Mouse (Mus musculus): ENCODE results near the gene Esrp2. TPM values are rescaled to one million over a fixed set of nuclear protein-coding genes. Genes with fewer than 3 reads are reported as not detected.

Esrp2 gene
- polyA plus RNA-seq (2015; fragmentation: Nextera tagmentation; extraction: Ambion mirVana), result 14.9 and 15.8 TPM in 2 replicates

GRCm38 (mm10) chr8:106136156-106137130, at the start of gene Esrp2:
Gene Esrp2 (minus strand): TSS chr8:106136974.
- Histone ChIP-seq H3K36me3 (peaks cover 18% of the 10 kb centered on the region), H3K9ac (peak within 1 kb of the TSS; percentile 53), H3K27ac (peak within 1 kb of the TSS; percentile 89), H3K27me3 (peaks cover 65% of the 10 kb centered on the region), H3K4me3 (replicated peaks) (peak within 1 kb of the TSS; percentile 58), H3K4me2 (peak within 1 kb of the TSS; percentile 67), H3K4me1 (peaks cover 58% of the 10 kb centered on the region), H3K9me3 (replicated peaks) (no peaks in the 10 kb centered on the region)
- peak; percentile 55 for ATAC-seq (replicated peaks; ENCODE audit: low FRiP score)
- WGBS, result under 1% methylated on average over 79 of the region's 86 CpGs

GRCm38 (mm10) chr8:106186394-106186793, 49.6 kb upstream of the Esrp2 start:
- no peak overlapping the region for H3K9ac ChIP-seq
- peaks cover 13% of the 10 kb centered on the region for H3K4me1 ChIP-seq
- H3K9me3 ChIP-seq (replicated peaks), result no peaks in the 10 kb centered on the region
- H3K27ac ChIP-seq, result peak overlapping the region; percentile 61; the same call in 1 of the 2 replicates
- H3K4me2 ChIP-seq, result no peak overlapping the region
- no peak overlapping the region for H3K4me3 ChIP-seq (replicated peaks)
- no peak for ATAC-seq (replicated peaks; ENCODE audit: low FRiP score)
- H3K36me3 ChIP-seq, result peaks cover 46% of the 10 kb centered on the region
- no peaks in the 10 kb centered on the region for H3K27me3 ChIP-seq
- WGBS, result 94% methylated on average over 3 of the region's 3 CpGs

GRCm38 (mm10) chr8:106185628-106186270, 49.0 kb upstream of the Esrp2 start:
- Histone ChIP-seq H3K4me1 (peaks cover 13% of the 10 kb centered on the region), H3K4me3 (replicated peaks) (no peak overlapping the region), H3K9ac (no peak overlapping the region), H3K27ac (peak overlapping the region; percentile 61), H3K9me3 (replicated peaks) (no peaks in the 10 kb centered on the region), H3K36me3 (peaks cover 42% of the 10 kb centered on the region), H3K4me2 (no peak overlapping the region), H3K27me3 (no peaks in the 10 kb centered on the region)
- 57% methylated on average over 8 of the region's 8 CpGs for WGBS
- no peak for ATAC-seq (replicated peaks; ENCODE audit: low FRiP score)

GRCm38 (mm10) chr8:106178428-106178827, 41.7 kb upstream of the Esrp2 start:
- no peak overlapping the region for H3K27ac ChIP-seq
- WGBS, result 74% methylated on average over 2 of the region's 2 CpGs

GRCm38 (mm10) chr8:106177594-106177993, 40.8 kb upstream of the Esrp2 start:
- H3K4me2 ChIP-seq, result no peak overlapping the region
- no peak overlapping the region for H3K27ac ChIP-seq
- 76% methylated on average over 1 of the region's 1 CpGs for WGBS
- no peaks in the 10 kb centered on the region for H3K9me3 ChIP-seq (replicated peaks)
- H3K4me3 ChIP-seq (replicated peaks), result no peak overlapping the region
- peaks cover 19% of the 10 kb centered on the region for H3K36me3 ChIP-seq
- no peaks in the 10 kb centered on the region for H3K27me3 ChIP-seq
- H3K4me1 ChIP-seq, result peaks cover 14% of the 10 kb centered on the region
- H3K9ac ChIP-seq, result no peak overlapping the region
- no peak for ATAC-seq (replicated peaks; ENCODE audit: low FRiP score)

More at GRCm38 (mm10) chr8:106178428-106178827, 41.7 kb upstream of the Esrp2 start:
- Histone ChIP-seq H3K4me3 (replicated peaks) (no peak overlapping the region), H3K4me1 (peaks cover 14% of the 10 kb centered on the region), H3K9me3 (replicated peaks) (no peaks in the 10 kb centered on the region), H3K4me2 (no peak overlapping the region), H3K27me3 (no peaks in the 10 kb centered on the region), H3K36me3 (peaks cover 21% of the 10 kb centered on the region), H3K9ac (no peak overlapping the region)
- no peak for ATAC-seq (replicated peaks; ENCODE audit: low FRiP score)

- H3K27ac ChIP-seq, result no peak overlapping the region
- H3K9me3 ChIP-seq (replicated peaks), result no peaks in the 10 kb centered on the region
- H3K27me3 ChIP-seq, result no peaks in the 10 kb centered on the region
- no peak overlapping the region for H3K4me3 ChIP-seq (replicated peaks)
- H3K4me1 ChIP-seq, result peaks cover 14% of the 10 kb centered on the region
- WGBS, result 23% methylated on average over 1 of the region's 1 CpGs
- ATAC-seq (replicated peaks; ENCODE audit: low FRiP score), result no peak
- H3K36me3 ChIP-seq, result peaks cover 17% of the 10 kb centered on the region
- H3K9ac ChIP-seq, result no peak overlapping the region
- no peak overlapping the region for H3K4me2 ChIP-seq
Observed at GRCm38 (mm10) chr8:106176891-106177290, 40.1 kb upstream of the Esrp2 start.

- no peak for ATAC-seq (replicated peaks; ENCODE audit: low FRiP score)
- no peaks in the 10 kb centered on the region for H3K27me3 ChIP-seq
- no peak overlapping the region for H3K4me2 ChIP-seq
- H3K36me3 ChIP-seq, result no peaks in the 10 kb centered on the region
- H3K9me3 ChIP-seq (replicated peaks), result no peaks in the 10 kb centered on the region
- peaks cover 22% of the 10 kb centered on the region for H3K4me1 ChIP-seq
- H3K4me3 ChIP-seq (replicated peaks), result no peak overlapping the region
- no peak overlapping the region for H3K9ac ChIP-seq
- 90% methylated on average over 3 of the region's 3 CpGs for WGBS
- no peak overlapping the region for H3K27ac ChIP-seq
Observed at GRCm38 (mm10) chr8:106173566-106173965, 36.8 kb upstream of the Esrp2 start.

- H3K9ac ChIP-seq, result peak overlapping the region; percentile 83
- peaks cover 16% of the 10 kb centered on the region for H3K4me1 ChIP-seq
- 28% methylated on average over 6 of the region's 6 CpGs for WGBS
- H3K27me3 ChIP-seq, result no peaks in the 10 kb centered on the region
- H3K4me2 ChIP-seq, result peak overlapping the region; percentile 96
- no peak overlapping the region for H3K27ac ChIP-seq
- H3K4me3 ChIP-seq (replicated peaks), result peak overlapping the region; percentile 91
- no peaks in the 10 kb centered on the region for H3K36me3 ChIP-seq
- no peak for ATAC-seq (replicated peaks; ENCODE audit: low FRiP score)
- H3K9me3 ChIP-seq (replicated peaks), result no peaks in the 10 kb centered on the region
Observed at GRCm38 (mm10) chr8:106169934-106170480, 33.2 kb upstream of the Esrp2 start.

GRCm38 (mm10) chr8:106169017-106169933, 32.5 kb upstream of the Esrp2 start:
- peak; percentile 68 for ATAC-seq (replicated peaks; ENCODE audit: low FRiP score)
- H3K4me2 ChIP-seq, result peak overlapping the region; percentile 96
- under 1% methylated on average over 54 of the region's 54 CpGs for WGBS
- peak overlapping the region; percentile 86 for H3K27ac ChIP-seq
- H3K9me3 ChIP-seq (replicated peaks), result no peaks in the 10 kb centered on the region
- peak overlapping the region; percentile 91 for H3K4me3 ChIP-seq (replicated peaks)
- peaks cover 3% of the 10 kb centered on the region; the same call in 1 of the 2 replicates for H3K36me3 ChIP-seq
- H3K9ac ChIP-seq, result peak overlapping the region; percentile 83
- no peaks in the 10 kb centered on the region for H3K27me3 ChIP-seq
- peaks cover 16% of the 10 kb centered on the region for H3K4me1 ChIP-seq

- peak within 1 kb of the TSS; percentile 91 for H3K4me3 ChIP-seq (replicated peaks)
- peak within 1 kb of the TSS; percentile 83 for H3K9ac ChIP-seq
- peak; percentile 85 for ATAC-seq (replicated peaks; ENCODE audit: low FRiP score)
- no peaks in the 10 kb centered on the region for H3K27me3 ChIP-seq
- WGBS, result under 1% methylated on average over 59 of the region's 59 CpGs
- peaks cover 16% of the 10 kb centered on the region for H3K4me1 ChIP-seq
- H3K4me2 ChIP-seq, result peak within 1 kb of the TSS; percentile 96
- peak within 1 kb of the TSS; percentile 86 for H3K27ac ChIP-seq
- no peaks in the 10 kb centered on the region for H3K9me3 ChIP-seq (replicated peaks)
- H3K36me3 ChIP-seq, result peaks cover 11% of the 10 kb centered on the region; the same call in 1 of the 2 replicates
Observed at GRCm38 (mm10) chr8:106168356-106169016, 31.7 kb upstream of the Esrp2 start, which contains the start of gene Slc7a6. Gene Slc7a6 (plus strand): TSS chr8:106168857.

Measured in kidney, embryonic 15.5 days (tissue).